Mouse (Mus musculus): ENCODE measurements around the gene Melk.

Melk gene

DNA sequence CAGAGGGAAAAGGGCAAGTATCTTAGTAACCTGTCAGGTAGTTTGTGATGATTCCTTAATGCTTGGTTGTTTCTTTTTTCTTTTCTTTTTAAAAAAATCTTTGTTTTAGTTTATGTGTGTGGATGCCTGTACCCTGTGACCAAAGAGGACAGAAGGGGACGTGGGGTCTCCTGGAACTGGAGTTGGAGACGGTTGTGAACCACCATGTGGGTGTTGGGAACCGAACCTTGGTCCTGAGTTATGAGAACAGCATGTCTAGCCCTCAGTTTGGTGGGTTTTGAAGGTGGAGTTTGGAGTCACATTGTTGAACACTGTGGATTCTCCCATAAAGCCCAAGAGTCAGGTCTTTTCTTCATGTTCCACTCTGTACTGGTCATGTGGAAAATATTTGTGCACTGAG lies 26.0 kb downstream of the Melk start:
- in situ Hi-C loops (cut with MboI; ENCODE audit: low sequenced_read_pairs), result no loop called here

DNA sequence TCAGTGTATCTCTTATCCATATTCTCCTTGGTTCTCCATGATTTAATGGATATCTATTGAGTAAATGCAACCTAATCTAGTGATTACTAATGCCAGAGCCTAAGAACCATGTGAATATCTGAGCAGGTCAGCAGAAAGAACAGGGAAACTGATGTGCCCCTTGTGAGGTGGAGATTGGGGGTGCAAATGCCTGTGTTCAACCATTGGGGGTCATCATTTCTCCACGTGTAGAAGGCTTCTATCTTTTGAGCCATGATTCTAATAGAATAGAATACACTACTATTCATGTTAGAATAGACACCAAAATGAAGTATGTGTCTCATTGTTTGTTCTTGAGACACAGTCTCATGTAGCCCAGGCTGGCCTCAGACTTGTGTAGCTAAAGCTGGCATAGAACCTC lies 27.3 kb downstream of the Melk start:
- in situ Hi-C loops (cut with MboI; ENCODE audit: low sequenced_read_pairs), result no loop called here

DNA sequence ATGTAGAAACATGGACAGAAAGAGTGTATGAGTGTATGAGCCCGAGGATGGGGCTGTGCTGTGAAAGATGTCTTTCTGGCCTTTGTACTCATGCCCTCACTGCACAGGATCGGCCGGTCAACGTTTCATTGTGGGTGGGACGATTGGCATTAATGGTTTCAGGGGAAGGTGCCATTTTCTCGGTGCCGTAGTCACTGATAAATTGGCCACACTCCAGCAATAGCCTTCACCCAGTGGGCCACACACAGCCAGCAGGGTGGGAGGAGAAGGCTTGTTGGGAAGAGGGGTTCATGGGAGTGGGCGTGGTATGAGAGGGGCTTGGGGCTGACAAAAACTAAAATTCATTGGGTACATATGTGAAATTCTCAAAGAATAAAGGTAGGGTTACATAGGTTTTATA lies 34.3 kb downstream of the Melk start:
- in situ Hi-C loops (cut with MboI; ENCODE audit: low sequenced_read_pairs), result no loop called here

- in situ Hi-C loops (cut with MboI; ENCODE audit: low sequenced_read_pairs), result no loop called here
These were observed 61.0 kb downstream of the Melk start for GRCm38 (mm10) chr4:44361670-44362069.

DNA sequence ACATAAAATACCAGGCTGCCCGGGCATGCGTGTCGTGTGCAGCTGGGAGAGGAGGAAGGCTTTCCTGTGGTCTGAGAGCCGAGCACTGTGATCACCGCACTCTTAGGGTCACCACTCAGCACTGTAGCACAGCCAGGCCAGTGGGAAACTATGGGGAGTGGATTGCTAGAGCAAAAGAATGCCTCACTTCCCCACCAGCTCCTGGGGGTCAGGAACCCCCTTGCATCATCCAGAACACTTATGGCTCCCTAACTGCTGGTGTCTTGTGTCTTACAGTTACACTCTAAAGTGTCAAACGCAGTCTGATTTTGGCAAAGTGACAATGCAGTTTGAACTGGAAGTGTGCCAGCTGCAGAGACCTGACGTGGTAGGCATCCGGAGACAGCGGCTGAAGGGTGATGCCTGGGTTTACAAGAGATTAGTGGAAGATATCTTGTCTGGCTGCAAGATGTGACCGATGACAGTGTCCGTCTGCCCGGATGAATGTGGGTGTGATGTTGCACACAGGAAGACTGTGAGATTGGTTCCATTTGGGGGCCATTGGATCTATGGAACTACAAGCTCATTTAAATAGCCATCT lies 62.8 kb downstream of the Melk start:
- in situ Hi-C loops (cut with MboI; ENCODE audit: low sequenced_read_pairs), result no loop called here

DNA sequence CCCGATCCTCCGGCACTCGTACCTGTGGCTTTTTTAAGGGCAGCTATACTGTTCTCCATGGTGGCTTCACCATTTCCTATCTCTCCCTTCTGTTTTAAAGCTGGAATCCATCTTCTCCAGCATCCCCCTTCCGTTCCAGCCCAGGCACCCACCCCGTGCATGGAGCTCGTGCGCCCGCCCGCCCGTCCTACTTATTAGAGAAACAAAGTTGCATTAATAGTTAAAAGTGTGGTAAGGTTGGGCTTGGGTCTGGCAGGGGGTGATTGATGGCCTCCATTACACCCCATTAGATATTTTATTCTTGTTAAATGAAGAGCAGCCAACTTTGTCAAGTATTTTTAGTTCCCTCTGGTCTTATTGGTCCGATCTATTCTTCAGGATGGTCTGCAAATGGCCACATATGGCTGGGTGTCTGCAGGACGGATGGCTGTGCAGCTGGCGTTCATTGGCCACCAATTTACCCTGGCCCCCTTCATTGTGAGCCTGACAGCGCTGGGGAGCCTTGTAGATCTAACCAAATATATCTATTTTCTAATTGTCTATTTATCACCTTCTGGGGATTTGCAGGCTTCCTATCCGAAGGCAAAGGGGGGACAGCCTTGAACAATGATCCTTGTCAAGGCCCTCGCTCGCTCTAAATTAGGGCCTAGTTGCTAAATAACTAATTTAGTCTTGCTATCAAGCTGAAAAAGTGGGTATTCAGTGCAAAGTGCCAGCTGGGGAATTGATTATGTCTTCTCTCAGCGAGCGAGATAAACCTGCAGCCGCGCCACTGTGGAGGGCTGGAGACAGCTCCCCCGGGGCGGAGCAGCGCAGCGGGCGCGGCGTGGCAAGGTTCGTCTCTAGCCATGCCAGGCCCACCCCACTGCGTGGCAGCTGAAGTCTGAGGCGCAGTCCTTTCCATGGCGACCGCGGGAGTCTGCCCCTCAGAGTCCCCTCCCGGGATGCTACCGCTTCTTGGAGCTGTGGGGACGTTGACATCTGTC lies 91.8 kb downstream of the Melk start:
- in situ Hi-C loops (cut with MboI; ENCODE audit: low sequenced_read_pairs), result no loop called here

GRCm38 (mm10) chr4:44402607-44403006 lies 101.9 kb downstream of the Melk start:
- in situ Hi-C loops (cut with MboI; ENCODE audit: low sequenced_read_pairs), result no loop called here

DNA sequence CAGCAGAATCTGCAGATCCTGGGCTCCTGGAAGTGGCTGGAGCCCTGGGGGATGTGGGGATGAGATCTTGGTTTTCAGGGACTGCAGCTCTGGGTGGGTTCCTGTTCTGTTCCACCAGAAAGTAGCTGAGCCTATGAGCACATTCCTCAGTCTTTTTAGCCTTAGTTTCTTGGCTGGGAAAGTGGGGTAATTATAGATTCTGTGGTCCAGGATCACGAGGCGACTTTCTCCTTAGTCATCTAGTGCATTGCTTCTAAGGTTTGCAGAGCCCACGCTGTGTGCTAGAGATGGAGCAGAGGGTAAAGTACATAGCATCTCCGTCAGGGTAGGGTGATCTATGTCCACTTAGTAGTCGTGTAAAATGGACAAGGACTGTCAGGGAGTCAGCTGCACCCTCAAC lies 103.8 kb downstream of the Melk start:
- in situ Hi-C loops (cut with MboI; ENCODE audit: low sequenced_read_pairs), result no loop called here

Measured in CH12F3 (cell line).